Mouse (Mus musculus) ES-E14 (cell line): ENCODE results near the gene Slx4.

Experiments
- HCFC1 ChIP-seq: IDR thresholded peaks from 2 replicates; pipeline ENCODE4 v1.6.1; 2012; ENCODE audit warnings: low read length, inconsistent platforms, borderline replicate concordance; ENCODE audit not compliant: insufficient read depth
- MAFK ChIP-seq: IDR thresholded peaks from 2 replicates; pipeline ENCODE4 v1.6.1; 2014; ENCODE audit warnings: mild to moderate bottlenecking, low read depth, low read length, inconsistent platforms; ENCODE audit not compliant: insufficient read depth
- ZC3H11A ChIP-seq: IDR thresholded peaks from 2 replicates; pipeline ENCODE4 v1.6.1; 2012; ENCODE audit warnings: low read depth, mild to moderate bottlenecking, inconsistent platforms, low read length, borderline replicate concordance
- ZNF384 ChIP-seq: IDR thresholded peaks from 2 replicates; pipeline ENCODE4 v1.6.1; 2012; ENCODE audit warnings: low read depth, low read length, inconsistent platforms

DNA sequence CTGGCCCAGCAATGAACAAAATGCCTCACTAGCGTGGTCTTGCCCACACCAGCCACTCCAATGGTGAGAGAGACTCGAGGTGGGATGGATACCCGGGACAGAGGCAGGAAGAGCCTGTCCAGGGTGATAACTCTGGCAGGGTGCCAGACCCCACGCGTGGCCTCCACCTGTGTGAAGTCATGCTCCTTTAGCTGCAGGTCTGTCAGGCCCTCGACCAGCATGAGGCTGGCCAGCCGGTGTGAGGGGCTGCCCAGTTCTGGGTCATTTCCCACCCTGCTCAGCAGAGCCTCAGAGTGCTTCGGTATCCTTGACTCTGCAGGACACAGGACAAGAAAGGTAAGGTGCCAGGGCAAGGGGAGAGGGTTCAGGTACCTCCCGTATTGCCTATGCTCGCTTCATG, 38.6 kb downstream of the Slx4 start:
- no peak for TF ChIP-seq ZC3H11A
- TF ChIP-seq ZNF384 = no peak
- no peak for TF ChIP-seq MAFK
- no peak for TF ChIP-seq HCFC1
